Mouse (Mus musculus) small intestine, adult 2 months (tissue): ENCODE measurements around the gene Cbx4.

Source experiments
- CTCF ChIP-seq: fragments of 200-500 bp; IDR thresholded peaks from 2 replicates; pipeline ENCODE4 v1.5.1; 2012; ENCODE audit warnings: low read depth, mild to moderate bottlenecking, control low read depth, inconsistent platforms, low read length, moderate library complexity, mixed read lengths; ENCODE audit not compliant: insufficient replicate concordance, insufficient read length; ENCODE audit errors: extremely low read depth
- POLR2A ChIP-seq: fragments of 200-500 bp; IDR thresholded peaks from 2 replicates; pipeline ENCODE4 v1.6.1; 2012; ENCODE audit warnings: low read depth, mild to moderate bottlenecking, control low read depth, inconsistent platforms, low read length, moderate library complexity

DNA sequence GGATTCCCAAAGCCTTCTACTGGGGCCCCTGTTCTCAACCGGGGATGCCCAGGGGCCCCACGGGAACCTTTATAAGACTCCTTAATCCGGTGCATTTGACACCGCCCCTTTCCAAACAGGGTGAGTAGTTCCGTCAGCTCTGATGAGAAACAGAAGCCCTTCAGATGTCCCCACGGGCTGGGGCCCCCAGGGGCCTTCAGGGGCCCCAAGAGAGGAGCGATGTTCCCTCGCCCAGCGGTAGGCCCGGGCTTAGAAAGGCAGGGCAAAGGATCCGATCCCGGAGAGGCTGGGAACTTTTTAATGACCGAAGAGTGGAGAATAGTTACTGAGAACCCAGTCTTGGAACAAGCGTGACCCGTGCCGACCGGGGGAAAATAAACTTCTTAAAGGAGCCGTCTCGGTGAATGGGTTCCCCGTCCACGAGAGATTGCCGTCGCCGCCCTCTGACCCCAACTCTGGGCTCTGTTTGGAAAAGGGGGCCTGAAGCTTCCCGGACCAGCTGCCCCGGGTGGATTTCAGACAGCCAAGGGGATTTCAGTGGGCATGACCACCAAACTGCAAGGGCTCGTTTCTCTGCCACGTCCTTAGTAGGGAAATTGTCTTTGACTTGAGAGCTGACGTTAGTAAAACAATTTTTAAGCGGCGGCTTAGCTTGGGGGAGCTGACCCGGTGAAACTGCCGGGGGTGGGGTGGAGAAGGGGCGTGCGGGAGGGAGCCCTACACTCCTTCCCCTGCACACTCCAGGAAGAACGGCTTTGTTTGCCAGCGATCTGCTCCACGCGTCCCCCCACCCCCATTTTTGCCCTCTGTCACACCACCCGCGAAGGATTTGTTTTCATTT lies 3.4 kb upstream of the Cbx4 start:
- no peak for TF ChIP-seq CTCF
- TF ChIP-seq POLR2A, result no peak
